Mouse (Mus musculus): ENCODE results near the gene Thap2. TPM values are rescaled to one million over a fixed set of nuclear protein-coding genes. Genes with fewer than 3 reads are reported as not detected.

Gene Thap2
- total and polyA plus RNA-seq, 3 experiments: 8.4 to 25.7 (median 11.4) TPM

DNA sequence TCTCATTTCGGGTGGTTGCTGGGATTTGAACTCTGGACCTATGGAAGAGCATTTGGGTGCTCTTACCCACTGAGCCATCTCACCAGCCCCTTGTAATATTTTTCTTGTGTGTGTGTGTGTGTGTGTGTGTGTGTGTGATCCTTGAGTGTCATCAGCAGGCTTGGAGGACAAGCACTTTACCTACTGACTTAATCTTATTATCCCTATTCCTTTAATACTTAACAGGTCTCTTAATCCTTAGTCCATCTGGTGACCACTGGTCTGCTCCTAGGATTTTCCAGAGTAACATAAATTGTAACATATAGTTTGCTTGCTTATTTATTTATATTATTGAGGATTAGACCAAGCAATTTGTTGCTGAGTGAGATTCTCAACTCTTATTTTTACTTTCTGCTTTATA lies 7.7 kb upstream of the Thap2 start:
- Histone ChIP-seq H3K4me1 (ENCODE audit: insufficient read depth, low read depth, low read length) (peaks cover 36% of the 10 kb centered on the region), H3K36me3 (replicated peaks) (peaks cover 71% of the 10 kb centered on the region), H3K9me3 (replicated peaks) (no peaks in the 10 kb centered on the region), H3K4me3 (ENCODE audit: low read depth, low read length) (no peak overlapping the region), H3K27me3 (ENCODE audit: insufficient read depth, low read length) (no peaks in the 10 kb centered on the region)
- DNase-seq (ENCODE audit: low spot score) (no peak), ATAC-seq (ENCODE audit: extremely low read depth, insufficient number of reproducible peaks, low FRiP score, poor library complexity, severe bottlenecking) (no peak)
- TF ChIP-seq CTCF (IDR thresholded peaks at IDR 0.05; ENCODE audit: low read depth, low read length) (no peak), GATA1 (IDR thresholded peaks at IDR 0.05; ENCODE audit: borderline replicate concordance, low read length) (no peak), POLR2AphosphoS5 (IDR thresholded peaks at IDR 0.05; ENCODE audit: insufficient replicate concordance, low read depth, low read length) (no peak), GATA2 (IDR thresholded peaks at IDR 0.05; ENCODE audit: borderline replicate concordance, low read depth, low read length) (no peak), TAL1 (conservative IDR thresholded peaks at IDR 0.05; ENCODE audit: low read depth, low read length) (no peak)

DNA sequence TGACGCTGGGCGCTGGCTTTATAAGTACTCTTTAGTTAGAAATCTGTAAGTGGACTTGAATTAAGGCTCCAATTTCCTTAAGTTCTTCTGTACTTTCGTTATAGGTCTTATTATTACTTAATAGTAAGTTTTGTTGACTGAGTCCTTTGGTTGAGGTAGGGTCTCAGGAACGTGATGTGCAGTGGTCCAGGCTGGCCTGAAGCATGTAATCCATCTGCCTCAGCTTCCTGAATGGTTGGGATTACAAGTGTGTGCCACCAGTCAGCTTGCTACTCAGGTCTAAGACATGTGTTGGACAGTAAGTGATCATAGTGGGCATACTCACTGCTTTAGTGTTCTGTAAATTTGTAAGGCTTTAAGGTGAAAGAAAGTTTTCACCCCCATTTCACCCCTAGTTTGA lies 6.8 kb upstream of the Thap2 start:
- DNase-seq (ENCODE audit: low spot score) (no peak), ATAC-seq (ENCODE audit: extremely low read depth, insufficient number of reproducible peaks, low FRiP score, poor library complexity, severe bottlenecking) (no peak)
- H3K4me1 ChIP-seq (ENCODE audit: insufficient read depth, low read depth, low read length): peaks cover 36% of the 10 kb centered on the region
- TF ChIP-seq TAL1 (conservative IDR thresholded peaks at IDR 0.05; ENCODE audit: low read depth, low read length) (no peak), POLR2AphosphoS5 (IDR thresholded peaks at IDR 0.05; ENCODE audit: insufficient replicate concordance, low read depth, low read length) (no peak), CTCF (IDR thresholded peaks at IDR 0.05; ENCODE audit: low read depth, low read length) (no peak), GATA1 (IDR thresholded peaks at IDR 0.05; ENCODE audit: borderline replicate concordance, low read length) (no peak), GATA2 (IDR thresholded peaks at IDR 0.05; ENCODE audit: borderline replicate concordance, low read depth, low read length) (no peak)
- H3K27me3 ChIP-seq (ENCODE audit: insufficient read depth, low read length): no peaks in the 10 kb centered on the region
- no peak overlapping the region; the same call in 1 of the 2 replicates for H3K4me3 ChIP-seq (ENCODE audit: low read depth, low read length)
- H3K9me3 ChIP-seq (replicated peaks): no peaks in the 10 kb centered on the region
- peaks cover 66% of the 10 kb centered on the region for H3K36me3 ChIP-seq (replicated peaks)

DNA sequence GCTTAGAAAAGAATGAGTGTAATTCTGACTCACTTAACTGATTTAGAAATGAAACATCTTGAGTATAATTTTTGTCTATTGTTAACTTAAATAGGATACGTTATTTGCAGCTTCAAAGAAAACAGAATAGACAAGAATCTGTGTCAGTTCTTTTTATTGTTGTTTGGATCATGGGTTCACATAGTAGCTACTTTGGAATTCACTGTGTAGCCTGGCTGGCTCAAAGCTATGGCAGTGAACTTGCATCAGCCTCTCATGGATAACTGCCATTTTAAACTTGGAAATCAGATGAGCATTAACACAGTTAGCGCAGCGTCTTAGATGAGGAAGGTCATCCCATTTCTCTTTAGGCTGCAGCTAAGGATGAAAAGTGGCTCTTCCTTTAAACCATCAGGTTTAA lies 3.6 kb upstream of the Thap2 start:
- peaks cover 39% of the 10 kb centered on the region for H3K36me3 ChIP-seq (replicated peaks)
- H3K27me3 ChIP-seq (ENCODE audit: insufficient read depth, low read length): no peaks in the 10 kb centered on the region
- no peaks in the 10 kb centered on the region for H3K9me3 ChIP-seq (replicated peaks)
- H3K4me1 ChIP-seq (ENCODE audit: insufficient read depth, low read depth, low read length): peaks cover 31% of the 10 kb centered on the region
- no peak for ATAC-seq (ENCODE audit: extremely low read depth, insufficient number of reproducible peaks, low FRiP score, poor library complexity, severe bottlenecking)
- H3K4me3 ChIP-seq (ENCODE audit: low read depth, low read length): no peak overlapping the region; the same call in 1 of the 2 replicates
- DNase-seq (ENCODE audit: low spot score): no peak
- TF ChIP-seq POLR2AphosphoS5 (IDR thresholded peaks at IDR 0.05; ENCODE audit: insufficient replicate concordance, low read depth, low read length): no peak
- no peak for TF ChIP-seq GATA2 (IDR thresholded peaks at IDR 0.05; ENCODE audit: borderline replicate concordance, low read depth, low read length)
- TF ChIP-seq CTCF (IDR thresholded peaks at IDR 0.05; ENCODE audit: low read depth, low read length): no peak
- no peak for TF ChIP-seq GATA1 (IDR thresholded peaks at IDR 0.05; ENCODE audit: borderline replicate concordance, low read length)
- TF ChIP-seq TAL1 (conservative IDR thresholded peaks at IDR 0.05; ENCODE audit: low read depth, low read length): no peak

DNA sequence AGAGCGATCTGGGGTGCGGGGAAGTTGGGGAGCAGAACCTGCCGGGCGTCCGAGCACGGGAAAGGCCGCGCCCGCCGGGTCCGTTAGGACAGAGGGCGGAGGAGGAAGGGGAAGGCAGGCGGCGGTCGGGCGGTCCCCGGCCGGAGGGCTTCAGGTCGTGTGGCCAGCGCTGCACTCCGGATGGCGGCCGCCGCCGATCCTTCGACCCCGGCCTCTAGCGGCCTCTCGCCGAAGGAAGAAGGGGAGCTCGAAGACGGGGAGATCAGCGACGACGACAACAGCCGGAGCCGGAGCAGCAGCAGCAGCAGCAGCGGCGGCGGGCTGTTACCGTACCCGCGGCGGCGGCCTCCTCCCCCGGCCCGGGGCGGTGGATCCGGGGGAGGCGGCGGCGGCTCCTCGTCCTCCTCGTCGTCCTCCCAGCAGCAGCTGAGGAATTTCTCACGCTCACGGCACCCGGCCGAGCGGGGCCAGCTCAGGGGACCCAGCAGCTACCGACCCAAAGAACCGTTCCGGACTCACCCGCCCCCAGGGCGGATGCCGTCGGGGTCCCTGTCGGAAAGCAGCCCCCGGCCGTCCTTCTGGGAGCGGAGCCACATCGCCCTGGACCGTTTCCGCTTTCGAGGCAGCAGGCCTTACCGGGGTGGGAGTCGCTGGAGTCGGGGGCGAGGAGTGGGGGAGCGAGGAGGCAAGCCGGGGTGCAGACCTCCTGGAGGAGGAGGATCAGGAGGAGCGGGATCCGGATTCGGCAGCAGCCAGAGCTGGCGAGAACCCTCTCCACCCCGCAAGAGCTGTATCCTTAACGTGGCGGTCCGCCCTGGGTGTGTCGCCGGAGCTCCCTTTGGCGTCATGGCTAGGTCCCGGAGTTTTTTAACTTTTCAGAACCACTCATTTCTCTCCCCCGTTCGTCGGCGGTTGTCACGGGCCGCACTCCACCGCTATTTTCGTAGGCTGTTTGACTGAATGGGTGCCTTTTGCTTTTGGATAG lies 1.1 kb upstream of the Thap2 start:
- peak overlapping the region; percentile 94 for H3K4me3 ChIP-seq (ENCODE audit: low read depth, low read length)
- no peaks in the 10 kb centered on the region for H3K27me3 ChIP-seq (ENCODE audit: insufficient read depth, low read length)
- H3K36me3 ChIP-seq (replicated peaks): peaks cover 34% of the 10 kb centered on the region
- H3K9me3 ChIP-seq (replicated peaks): no peaks in the 10 kb centered on the region
- DNase-seq (ENCODE audit: low spot score): peak; percentile 29
- peaks cover 45% of the 10 kb centered on the region for H3K4me1 ChIP-seq (ENCODE audit: insufficient read depth, low read depth, low read length)
- TF ChIP-seq TAL1 (conservative IDR thresholded peaks at IDR 0.05; ENCODE audit: low read depth, low read length) (no peak), CTCF (IDR thresholded peaks at IDR 0.05; ENCODE audit: low read depth, low read length) (no peak), GATA1 (IDR thresholded peaks at IDR 0.05; ENCODE audit: borderline replicate concordance, low read length) (no peak)
- ATAC-seq (ENCODE audit: extremely low read depth, insufficient number of reproducible peaks, low FRiP score, poor library complexity, severe bottlenecking): no peak; the same call in 1 of the 2 replicates

DNA sequence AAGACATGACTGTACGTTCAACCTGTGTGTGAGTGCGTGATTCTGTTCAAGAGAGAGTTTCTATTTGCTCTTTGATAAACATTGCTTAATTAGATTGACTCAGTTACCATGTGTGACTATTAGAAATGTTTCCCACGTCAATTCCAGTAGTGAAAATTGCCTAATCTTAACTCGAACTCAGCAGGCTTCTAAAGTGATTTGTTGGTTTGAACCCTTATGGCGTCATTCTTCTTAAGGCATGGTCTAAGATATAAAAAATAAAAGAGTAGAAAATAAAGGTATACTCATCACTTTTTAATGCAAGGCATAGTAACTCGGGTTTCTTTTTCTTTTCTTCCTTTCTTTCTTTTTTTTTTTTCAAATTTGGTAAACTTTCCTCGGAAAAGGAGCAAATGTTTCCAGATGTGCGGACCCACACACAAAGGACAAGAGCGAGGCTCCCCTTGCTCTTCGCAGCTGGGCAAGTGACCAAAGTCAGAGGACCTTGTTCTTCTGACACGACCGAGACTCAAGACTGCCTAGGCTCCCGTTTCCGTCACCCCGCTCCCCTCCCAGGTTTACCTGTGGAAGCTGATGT lies 511 bp downstream of the Thap2 start:
- TF ChIP-seq GATA1 (IDR thresholded peaks at IDR 0.05; ENCODE audit: borderline replicate concordance, low read length) (no peak), GATA2 (IDR thresholded peaks at IDR 0.05; ENCODE audit: borderline replicate concordance, low read depth, low read length) (no peak), TAL1 (conservative IDR thresholded peaks at IDR 0.05; ENCODE audit: low read depth, low read length) (no peak), POLR2AphosphoS5 (IDR thresholded peaks at IDR 0.05; ENCODE audit: insufficient replicate concordance, low read depth, low read length) (no peak), CTCF (IDR thresholded peaks at IDR 0.05; ENCODE audit: low read depth, low read length) (no peak)
- Histone ChIP-seq H3K36me3 (replicated peaks) (peaks cover 23% of the 10 kb centered on the region), H3K4me3 (ENCODE audit: low read depth, low read length) (peak overlapping the region; percentile 94), H3K9me3 (replicated peaks) (no peaks in the 10 kb centered on the region), H3K27me3 (ENCODE audit: insufficient read depth, low read length) (no peaks in the 10 kb centered on the region), H3K4me1 (ENCODE audit: insufficient read depth, low read depth, low read length) (peaks cover 39% of the 10 kb centered on the region)
- DNase-seq (ENCODE audit: low spot score) (no peak), ATAC-seq (ENCODE audit: extremely low read depth, insufficient number of reproducible peaks, low FRiP score, poor library complexity, severe bottlenecking) (no peak)
